Mouse (Mus musculus) mesoderm, embryonic 11.5 days (tissue): Measurements from ENCODE around the gene Ubxn6.

ENCODE experiments used
- DNase-seq: peaks from one replicate; pipeline ENCODE4 v3.0.0-alpha.2; 2012; ENCODE audit warnings: low read depth, low spot score

The Ubxn6 gene

GRCm38 (mm10) chr17:56024931-56025330, 49.9 kb downstream of the Ubxn6 start:
- DNase-seq: no peak

GRCm38 (mm10) chr17:56024476-56024875, 50.4 kb downstream of the Ubxn6 start:
- no peak for DNase-seq

DNA sequence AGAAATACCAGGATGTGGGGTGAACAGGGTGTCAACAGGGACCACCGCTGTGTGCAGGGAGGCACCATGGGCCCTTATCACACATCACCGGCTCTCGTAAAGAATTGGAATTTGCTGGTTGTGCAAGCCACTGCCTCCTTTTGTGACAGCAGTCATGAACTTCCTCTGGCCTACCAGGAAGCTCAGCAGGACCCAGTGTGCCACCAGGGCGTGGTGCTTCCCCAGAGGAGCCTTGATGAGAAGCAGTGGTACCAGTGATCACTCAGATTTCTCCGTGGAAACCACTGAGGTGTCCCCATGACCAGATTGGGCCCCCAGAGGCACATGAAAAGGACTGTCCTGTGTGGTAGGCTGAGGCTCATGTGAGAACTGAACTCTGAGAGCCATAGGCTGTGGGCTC, 51.4 kb downstream of the Ubxn6 start:
- DNase-seq: no peak

DNA sequence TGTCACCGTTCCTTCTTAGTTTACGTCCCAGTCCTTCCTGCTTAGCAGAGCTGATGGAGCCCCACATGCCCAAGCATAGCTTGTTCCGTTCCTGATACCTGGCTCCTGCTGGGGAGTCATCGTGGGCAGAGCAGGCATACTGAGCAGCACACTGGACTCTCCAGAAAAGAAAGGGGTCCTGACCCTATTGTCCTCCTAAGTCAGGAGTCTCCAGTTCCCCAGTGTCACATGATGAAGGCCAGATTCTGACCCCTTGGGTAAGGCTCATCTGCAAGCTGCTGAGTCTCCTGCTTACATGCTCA, 51.9 kb downstream of the Ubxn6 start:
- DNase-seq: no peak

DNA sequence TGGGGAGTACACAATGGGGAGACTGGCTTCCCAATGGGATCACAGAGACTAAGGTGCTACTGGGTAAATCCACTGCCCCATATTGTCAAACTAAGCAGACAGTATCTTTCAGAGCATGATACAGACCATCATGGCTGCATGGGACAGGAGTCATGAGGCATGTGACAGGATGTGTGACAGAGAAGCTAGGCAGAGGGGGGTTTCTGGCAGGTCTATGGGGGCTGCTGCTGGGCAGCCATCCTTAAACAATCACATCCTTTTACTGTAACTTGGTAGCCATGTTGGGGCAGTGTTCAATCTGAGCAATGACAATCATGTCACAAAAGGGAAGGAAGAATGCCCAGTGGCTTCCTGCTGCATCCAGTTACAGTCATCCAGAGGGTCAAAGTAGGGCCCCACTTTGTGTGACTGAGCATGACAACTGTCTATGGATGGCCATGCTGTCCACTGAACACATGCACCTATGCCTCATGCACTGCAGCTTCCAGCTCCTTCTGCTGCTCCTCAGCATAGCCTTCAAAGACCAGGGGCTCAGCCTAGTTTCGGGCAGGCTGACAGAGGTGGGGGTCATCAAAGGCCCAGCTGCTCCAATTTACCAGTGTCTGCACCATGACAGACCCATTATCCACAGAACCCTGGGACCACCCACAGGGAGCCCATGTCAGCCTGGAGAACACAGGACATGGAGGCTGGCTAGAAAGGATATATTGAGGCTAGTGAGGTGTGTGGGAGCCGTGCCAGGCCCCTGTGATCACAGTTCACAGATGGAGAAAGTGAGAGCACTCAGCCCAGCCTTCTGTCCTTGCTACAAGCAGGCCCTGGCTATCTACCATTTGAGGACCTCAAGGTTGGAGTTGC, 52.5 kb downstream of the Ubxn6 start:
- no peak for DNase-seq

DNA sequence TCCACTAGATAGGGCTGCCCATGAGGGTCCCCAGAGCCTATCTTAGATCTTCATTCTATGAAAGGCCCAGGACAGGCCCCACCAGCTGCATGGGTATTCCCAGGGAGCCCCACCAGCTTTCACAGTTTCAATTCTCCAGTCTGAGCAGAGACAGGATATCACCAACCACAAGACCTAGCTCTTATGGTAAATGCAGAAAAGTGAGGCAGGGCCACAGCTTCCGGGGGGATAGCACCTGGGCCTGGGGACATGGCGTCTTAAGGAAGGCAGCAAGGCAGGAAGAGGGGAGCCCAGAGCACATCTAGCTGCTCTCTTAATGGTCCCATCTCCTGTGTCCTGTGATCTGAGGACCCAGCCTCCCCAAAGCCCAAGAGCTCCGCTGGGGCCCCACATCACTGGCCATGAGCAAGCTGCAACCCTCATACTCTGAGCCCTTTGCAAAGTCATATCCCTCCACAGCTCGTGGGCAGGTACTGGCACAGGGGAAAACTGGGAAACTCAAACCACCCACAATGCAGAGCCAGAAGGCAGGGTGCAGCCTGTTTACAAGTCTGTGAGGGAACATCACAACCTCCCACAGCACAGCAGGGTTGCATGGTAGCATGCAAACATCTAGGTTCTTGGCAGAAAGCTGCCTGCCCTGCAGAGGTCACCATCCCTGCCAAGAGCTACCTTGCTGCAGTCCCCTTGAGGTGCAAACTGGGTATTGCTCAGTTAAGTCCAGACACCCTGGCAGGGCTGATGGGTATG, 53.5 kb downstream of the Ubxn6 start:
- no peak for DNase-seq

GRCm38 (mm10) chr17:56020400-56021084, 54.3 kb downstream of the Ubxn6 start:
- DNase-seq: no peak

DNA sequence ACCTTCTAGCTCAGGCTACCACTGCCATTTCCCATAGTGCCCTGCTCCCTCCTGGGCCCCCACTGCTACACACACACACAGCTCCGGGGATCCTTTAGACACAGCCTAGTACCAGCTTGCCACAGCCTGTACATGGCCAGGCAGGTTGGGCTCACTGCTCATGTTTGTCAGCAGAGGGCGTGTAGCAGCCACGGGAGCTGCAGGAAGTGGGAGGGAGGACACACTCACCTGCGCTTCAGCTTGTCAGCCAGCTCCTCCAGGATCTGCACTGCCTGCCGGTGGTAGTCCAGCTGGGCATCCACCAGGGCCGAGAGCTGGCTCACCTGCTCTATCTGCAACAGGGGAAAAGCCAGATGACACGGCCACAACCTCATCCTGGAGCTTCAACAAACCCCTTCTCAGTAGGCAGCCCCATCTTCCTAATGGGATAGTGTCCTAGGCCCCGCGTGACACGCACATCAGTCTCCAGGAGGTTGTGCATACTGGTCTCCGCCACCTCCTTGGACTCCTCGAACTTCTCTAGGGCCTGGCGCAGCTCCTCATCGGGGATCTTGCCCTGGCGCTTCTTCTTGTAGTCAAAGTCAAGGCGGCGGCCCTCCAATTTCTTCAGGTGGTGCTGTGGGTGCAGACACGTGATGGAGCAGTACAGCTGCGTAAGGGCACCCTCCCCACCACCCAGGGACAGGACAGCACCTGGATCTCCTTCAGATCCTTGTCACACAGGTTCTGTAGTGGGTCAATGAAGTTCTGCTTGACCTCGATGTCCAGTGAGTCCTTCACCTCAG, 56.3 kb downstream of the Ubxn6 start:
- DNase-seq: no peak

DNA sequence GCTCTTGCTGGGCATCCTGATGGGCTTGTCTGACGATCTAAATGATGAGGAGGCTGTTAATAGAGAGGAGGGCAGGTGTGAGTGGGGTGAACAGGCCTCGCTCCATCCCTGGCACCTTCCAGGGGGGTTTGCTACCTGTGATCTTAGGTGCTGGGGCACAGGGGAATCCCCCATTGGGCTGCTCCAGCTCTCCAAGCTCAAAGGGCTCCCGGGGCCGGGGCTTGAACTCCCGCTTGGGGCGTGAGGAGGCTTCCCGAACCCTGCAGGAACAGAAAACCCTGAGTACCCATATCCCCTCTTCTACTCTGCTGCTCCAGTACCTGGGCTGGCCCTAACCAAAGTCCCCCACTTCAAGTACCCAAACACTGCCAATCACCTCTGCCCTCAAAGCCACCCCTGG, 57.0 kb downstream of the Ubxn6 start:
- DNase-seq: no peak
